Mouse (Mus musculus): ENCODE results near the gene Npepps.
"Not testable (repeated sequence)": the region's sequence is repeated elsewhere in the genome, so short reads cannot be mapped to it uniquely, and the experiment has no call there.

Gene Npepps

DNA sequence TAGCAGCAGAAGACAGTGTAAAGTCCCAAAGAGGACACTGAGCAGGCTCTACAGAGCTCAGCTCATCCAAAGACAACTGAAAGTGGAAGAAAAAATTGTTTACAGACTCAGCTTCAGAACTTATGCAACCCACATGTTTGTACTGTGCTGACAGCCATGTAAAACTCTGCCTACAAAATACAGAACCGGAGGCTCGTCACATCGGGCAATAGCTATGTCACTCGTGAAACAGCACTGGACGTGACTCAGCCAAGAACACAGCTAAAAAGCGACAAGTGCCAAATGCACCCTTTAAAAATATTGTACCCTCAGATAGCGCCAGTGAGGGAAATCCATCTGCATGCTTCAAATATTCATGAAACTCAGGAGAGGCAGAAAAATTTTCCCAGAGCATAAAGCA, 39.1 kb downstream of the Npepps start:
- DNase-seq (ENCODE audit: low spot score in 2 of 2), result no peak

DNA sequence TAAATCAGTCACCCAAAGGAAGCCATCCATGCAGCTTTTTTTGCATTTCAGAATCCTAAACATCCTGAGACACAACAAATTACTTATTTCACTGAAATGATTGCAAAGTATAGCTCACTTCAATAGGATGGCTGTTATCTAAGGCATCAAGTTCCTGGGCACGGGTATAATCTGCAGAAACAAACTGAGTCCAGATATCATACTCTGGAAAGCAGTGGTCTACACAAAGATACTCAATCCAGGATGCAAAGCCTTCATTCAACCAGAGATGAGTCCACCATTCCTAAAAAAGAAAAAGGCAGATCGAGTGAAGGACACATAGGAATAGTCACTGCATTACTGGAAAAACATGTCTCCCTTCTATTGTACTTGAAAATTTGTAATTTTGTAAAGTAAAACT, 42.5 kb downstream of the Npepps start:
- no peak for DNase-seq (ENCODE audit: low spot score in 2 of 2)

DNA sequence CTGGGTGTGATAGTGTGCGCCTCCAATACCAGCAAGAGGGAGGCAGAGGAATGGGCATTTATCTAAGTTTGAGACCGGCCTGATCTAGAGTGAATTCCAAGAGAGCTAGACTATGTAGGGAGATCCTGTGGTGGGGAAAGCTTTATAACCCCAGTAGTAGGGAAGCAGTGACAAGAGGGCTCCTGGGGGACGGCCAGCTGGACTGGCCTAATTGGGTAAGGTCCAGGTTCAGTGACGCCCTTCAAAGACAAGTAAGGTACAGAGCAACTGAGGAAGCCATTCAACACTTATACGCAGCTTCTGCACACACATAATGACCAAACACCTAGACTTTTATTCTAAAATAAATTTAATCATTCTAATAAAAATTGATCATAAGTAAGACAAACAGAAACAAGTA, 48.0 kb downstream of the Npepps start:
- DNase-seq (ENCODE audit: low spot score in 2 of 2), result no peak

DNA sequence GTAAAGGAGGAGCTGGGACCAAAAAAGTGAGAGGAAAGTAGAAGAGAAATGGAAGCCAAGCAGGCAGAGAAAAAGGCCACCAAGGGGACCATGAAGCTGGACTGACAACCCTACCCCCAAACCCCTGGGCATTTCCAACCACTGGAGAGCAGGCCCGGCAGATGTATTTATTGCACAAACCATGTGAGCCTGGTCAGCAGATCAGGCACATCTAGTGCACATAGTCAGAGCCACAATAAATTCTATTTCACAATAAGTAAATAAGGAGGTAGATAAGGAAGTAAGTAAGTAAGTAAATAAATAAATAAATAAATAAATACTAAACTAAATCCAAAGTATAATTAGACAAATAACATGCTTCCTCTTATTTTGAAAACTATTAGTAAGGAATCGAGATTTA, 51.0 kb downstream of the Npepps start:
- no peak for DNase-seq (ENCODE audit: low spot score in 2 of 2)

DNA sequence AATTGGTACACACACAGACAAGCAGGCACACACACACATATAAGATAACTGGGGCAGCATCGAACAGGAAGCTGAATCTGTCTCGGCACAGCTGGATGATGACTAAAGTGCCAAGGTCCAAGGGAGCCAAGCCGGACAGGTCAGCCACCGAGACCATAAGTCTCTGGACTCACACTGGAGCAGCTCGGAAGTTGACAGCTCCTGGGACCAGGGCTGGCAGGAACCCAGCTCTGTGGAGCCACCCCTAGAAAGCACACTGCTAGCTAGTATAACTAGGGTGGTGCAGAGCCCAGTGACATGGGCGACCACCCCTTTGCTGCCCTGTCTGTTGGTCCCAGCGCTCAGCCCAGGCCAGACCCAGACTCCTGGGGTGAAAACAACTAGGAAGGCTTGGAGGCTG, 51.5 kb downstream of the Npepps start:
- no peak for DNase-seq (ENCODE audit: low spot score in 2 of 2)

DNA sequence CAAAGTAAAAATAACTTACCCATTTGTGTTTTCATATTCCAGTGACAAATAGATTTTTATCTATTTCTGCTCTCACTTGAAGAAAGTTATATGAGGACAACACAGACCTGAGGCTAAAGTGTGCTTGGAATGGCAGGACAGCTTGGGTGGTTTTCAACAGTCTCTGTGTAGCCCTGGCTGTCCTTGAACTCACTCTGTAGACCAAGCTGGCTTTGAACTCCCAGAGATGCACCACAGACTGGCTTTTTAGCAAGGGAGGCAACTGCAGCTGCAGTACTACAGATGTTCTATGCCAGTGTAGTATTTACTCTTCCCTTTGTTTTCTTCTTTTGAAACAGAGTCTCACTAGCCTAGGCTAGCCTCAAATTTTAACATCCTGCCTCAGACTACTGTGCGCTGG, 54.3 kb downstream of the Npepps start:
- no peak for DNase-seq (ENCODE audit: low spot score in 2 of 2)

DNA sequence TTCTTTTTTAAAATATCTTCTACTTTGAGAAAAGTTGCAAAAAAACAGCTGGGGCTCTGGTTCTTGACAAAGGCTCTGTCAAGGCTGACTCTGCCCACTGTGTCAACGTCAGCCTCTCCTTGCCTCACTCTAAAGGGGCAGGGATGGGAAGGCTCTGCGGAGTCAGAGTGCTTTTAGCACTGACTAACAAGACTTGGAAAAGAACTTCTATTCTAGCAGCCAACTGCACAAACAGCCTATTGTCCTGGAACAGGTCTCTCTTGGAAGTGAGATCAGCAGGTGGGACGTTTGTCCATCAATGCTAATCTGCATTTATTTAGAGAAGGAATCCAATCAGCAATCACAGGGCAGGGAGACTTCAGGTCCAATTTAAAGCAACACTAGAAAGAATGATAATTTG, 57.0 kb downstream of the Npepps start:
- no peak for DNase-seq (ENCODE audit: low spot score in 2 of 2)

DNA sequence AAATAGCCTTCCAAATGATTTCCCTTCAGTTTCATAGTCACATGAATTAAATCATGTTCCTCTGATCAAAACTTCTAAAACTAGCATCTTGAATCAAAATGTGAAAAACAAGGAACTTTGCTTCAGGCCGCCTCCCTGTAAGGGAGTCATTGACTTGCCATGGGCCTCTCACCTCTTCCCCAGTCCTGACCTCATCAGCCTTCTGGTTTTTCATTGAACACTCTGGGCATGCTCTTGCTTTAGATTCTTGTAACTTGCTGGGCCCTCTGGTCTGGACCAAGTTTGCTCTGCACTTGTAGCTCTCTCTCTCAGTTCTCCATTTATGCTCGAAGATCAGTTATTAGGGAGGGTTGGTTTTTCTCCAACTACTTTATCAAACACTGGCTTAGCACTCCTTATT, 58.8 kb downstream of the Npepps start:
- no peak for DNase-seq (ENCODE audit: low spot score in 2 of 2)

DNA sequence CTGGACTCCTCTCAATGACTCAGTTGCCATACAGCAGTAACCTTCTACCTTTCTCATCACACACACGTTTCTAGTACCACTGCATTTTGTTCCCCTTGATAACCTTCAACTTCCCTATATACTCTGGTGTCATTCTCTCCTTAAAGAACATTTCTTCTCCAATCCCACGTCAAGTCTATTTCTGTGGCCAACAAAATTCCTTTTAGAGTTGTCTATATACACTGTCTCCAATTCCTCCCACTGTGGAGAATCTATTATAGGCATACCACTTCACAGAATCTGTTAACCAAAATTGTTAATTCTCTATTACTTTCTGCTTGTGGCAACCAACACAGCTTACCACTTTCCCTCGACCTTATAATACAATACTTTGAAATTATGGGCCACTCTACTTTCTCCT, 60.2 kb downstream of the Npepps start:
- DNase-seq (ENCODE audit: low spot score in 2 of 2), result no peak

DNA sequence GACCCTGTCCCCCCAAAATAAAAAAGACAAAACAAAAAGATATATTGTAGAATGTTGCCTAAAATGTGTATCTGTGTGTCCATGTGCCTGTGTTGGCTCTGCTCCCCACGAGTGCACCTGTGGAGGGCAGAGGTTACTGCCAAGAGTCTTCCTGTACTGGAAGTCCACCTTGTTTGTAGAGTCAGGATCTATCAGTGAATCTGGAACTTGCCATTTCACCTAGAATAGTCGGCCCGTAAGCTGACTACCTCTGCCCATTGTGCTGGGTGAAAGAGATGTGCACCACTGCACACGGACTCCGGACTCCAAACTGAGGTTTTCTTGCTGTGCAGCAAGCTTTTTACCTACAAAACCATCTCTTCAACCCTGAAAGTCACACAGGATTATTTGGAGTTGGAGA, 66.0 kb downstream of the Npepps start:
- DNase-seq (ENCODE audit: low spot score in 2 of 2), result no peak

DNA sequence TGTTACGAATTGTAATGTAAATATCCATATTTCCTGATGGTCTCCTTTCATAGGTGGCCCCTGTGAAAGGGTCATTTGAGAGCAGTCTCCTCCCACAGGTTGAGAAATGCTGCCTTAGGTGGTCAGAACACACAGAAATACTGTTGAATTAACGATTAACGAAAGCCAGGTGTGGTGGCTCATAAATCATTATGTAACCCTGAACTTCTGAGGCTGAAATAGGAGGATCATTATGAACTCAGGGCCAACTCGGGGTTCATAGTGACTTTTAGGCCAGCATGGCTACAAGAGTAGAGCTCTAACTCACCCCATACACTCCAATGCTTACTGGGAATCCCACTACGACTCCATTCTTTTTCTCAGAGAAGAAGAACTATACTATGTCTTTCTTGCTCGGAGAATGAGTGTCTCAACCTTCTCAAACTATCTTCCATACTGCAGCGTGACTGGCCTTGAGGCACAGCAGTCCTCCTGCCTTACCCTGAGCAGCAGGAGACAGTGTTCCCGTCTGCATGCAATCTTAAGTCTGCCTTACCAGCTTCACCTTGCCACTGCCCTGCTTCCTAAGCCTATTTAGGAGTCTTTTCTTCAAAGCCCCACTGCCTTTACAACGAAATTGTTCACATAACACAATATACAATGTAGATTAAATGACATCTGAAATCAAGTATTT, 69.6 kb downstream of the Npepps start:
- DNase-seq (ENCODE audit: low spot score in 2 of 2), result no peak

DNA sequence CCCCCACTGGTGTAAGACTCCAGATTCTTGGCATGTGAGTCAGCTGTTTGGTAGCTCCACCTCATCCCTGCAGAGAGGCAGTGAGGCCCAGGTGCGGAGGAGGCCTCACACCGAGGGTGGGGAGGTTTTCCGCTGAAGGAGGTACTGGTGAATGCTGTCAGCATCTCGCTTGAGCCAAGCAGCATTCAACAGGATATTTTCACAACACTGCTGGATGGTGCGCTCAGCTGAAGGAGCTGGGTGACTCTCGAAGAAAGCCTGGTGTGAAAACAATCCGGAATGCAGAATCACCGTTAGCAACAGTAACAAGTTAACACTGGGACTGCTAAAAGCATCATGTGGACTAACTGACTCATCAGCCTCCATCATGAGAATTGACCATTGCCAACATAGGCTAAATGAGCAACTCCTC, 73.4 kb downstream of the Npepps start:
- DNase-seq (ENCODE audit: low spot score in 2 of 2), result peak in 1 of 2 experiments; percentile 35

DNA sequence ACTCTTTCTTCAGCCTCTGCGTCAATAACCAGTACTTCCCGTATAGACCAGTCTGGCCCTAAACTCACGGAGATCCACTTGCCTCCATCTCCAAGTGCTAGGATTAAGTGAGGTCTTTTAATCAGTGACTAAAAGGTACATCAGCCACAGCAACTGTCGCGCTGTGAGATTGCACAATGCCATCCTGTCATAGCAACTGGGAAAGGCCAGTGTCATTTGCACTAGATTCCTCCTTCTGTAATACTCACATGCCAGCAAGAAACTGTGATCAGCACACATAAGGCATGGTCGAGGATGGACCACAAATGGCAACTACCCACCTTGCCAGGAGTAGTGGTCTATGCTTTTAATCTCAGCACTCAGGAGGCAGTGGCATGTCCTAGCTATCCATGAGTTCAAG, 80.9 kb downstream of the Npepps start:
- DNase-seq (ENCODE audit: low spot score in 2 of 2), result no peak

DNA sequence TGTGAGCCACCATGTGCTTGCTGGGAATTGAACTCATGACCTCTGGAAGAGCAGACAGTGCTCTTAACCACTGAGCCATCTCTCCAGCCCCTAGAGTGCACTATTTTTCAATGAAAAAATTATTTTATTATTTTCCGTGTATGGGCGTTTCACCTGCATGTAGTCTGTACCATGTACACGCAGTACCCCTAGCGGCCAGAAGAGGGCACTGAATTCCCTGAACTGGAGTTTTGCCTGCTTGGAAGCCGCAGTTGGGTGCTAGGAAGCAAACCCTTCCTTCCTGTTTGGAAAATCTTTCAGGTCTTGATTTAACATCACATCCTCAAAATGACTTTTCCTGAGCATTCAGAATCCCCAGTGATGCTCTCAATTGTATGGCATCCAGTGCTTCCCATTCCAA, 81.8 kb downstream of the Npepps start:
- peak in 1 of 2 experiments; percentile 23 for DNase-seq (ENCODE audit: low spot score in 2 of 2)

DNA sequence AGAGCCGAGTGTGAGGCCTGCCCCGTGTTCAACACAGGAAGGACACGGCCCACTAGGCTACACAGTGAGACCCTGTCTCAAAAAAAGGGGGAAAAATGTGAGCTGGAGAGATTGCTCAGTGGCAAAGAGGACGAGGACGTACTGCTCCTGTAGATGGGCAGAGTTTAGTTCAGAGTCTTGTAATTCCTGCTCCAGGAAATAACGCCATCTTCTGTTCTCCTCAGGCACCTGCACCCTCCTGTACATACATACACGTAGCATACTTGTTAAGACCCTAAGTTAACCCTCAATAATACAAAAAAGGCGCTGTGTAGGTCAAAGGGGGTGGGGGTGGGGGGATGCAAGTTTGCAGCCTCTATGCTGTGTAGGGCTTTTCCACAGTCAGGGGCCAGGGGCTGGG, 83.4 kb downstream of the Npepps start:
- no peak for DNase-seq (ENCODE audit: low spot score in 2 of 2)

DNA sequence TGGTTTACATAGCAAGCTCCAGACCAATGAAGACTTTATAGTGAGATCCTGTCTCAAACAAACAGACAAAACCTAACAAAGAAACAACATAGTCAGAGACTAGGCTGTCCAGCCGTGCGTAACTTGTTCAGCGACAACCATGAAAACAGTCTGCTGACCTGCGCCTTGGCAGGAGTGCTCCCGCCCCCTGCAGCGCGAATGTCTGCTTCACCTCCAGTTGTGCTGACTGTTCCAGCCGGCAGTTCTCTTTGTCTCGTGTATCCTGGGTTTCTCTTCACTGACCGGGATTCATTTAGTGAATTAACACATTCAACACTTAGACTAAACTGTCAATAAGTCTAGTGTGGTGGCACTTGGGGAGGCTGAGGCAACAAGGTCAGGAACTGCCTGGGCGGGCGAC, 83.9 kb downstream of the Npepps start:
- DNase-seq (ENCODE audit: low spot score in 2 of 2), result no peak

DNA sequence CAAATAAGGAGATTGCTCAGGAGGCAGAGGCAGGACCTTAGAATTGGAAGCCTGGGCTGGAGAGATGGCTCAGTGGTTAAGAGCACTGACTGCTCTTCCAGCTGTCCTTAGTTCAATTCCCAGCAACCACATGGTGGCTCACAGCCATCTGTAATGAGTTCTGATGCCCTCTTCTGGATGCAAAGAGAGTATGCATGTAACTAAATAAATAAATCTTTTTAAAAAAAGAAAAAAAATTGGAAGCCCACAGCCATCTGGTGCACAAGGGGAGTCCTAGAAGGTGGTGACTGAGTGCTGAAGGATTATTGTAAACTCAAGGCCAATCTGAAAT, 87.9 kb downstream of the Npepps start:
- no peak for DNase-seq (ENCODE audit: low spot score in 2 of 2)

DNA sequence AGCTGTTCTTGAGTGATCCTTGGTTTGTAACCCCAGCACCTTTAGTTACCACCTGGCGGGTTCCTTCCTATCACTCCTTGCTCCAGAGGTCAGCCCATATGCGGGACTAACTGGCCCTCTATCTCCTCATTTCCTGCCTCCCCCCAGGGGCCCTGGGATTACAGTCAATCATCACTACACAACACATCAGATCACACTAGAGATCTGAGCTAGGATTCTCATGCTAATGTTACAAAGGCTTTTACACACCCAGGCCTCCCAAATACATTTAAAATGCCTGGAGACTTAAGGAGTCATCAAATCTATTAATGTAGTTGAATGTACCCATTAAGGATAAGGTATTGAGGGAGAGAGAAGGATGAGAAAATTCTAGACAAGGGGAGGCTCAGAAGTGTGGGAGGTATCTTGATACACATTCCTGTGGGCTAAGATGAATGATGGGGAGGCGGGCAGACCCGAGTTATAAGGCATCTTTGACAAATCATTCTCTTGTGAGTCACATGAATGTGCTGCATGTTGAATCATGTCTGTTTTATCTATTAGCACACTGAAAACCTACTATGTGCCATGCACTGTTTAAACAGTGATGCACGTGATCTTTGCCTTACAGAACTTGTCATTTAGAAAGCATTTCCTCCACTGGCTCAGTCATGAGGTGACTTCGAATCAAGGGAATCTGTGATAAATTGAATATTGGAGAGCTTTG, 88.4 kb downstream of the Npepps start:
- DNase-seq (ENCODE audit: low spot score in 2 of 2), result no peak

DNA sequence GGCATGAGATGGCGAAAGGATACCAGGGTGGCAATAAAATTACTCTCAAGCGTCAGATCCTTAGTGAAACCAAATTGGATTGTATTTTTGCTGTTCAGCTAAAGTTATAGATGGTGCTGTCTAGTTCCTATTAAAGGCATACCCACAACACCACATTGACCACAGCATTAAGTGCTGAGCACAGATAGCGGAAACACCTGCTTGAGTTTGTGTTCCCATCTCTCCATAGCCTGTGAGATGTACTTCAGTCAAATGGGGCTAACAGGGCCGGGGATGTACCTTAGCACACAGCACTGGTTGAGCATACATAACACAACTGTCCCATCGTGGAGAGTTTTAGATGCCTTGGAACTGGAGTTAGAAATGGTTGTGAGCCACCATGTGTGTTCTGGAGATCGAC, 89.4 kb downstream of the Npepps start:
- DNase-seq (ENCODE audit: low spot score in 2 of 2), result no peak

DNA sequence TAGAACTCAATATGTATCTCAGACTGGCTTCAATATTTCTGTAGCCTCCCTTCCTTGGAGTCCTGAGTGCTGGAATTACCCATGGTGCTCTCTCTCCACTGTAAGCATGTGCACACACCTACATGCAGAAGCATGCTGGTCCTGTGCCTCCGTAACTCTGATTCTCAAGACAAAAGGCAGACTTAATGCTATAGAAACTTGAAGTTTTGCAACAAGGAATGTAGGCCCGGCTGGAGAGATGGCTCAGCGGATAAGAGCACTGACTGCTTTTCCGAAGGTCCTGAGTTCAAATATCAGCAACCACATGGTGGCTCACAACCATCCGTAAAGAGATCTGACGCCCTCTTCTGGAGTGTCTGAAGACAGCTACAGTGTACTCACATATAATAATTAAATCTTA, 90.8 kb downstream of the Npepps start:
- not testable (repeated sequence) for DNase-seq (ENCODE audit: low spot score in 2 of 2)

DNA sequence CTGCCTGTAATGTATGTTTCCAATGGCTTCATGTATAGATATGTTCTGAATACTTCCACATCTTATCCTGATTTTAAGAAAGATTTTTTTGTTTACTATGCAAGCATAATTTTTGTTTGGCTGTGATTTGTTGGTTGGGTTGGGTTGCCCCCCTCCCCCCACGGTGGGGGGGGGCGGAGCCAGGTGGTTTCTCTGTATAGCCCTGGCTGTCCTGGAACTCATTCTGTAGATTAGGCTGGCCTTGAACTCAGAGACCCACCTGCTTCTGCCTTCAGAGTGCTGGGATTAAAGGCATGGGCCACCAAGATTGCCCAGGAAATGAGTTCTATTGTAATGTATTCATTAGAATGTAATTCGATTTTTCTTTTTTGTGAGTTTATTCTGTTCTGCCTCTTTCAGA, 91.2 kb downstream of the Npepps start:
- DNase-seq (ENCODE audit: low spot score in 2 of 2), result no peak

DNA sequence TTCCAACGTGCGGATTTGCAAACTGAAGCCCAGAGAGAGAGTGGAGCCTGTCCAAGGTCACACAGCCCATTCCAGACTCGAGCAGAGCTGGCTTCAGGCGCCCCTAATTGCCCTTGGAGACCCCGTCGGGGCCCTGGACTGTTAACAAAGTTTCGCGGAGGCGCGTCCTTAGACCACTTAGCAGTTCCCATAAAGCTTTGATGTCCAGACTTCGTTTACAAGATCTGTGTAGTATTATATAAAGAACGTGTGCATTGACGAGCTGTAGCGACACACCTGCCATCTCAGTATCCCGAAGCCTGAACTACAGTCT, 91.8 kb downstream of the Npepps start:
- no peak for DNase-seq (ENCODE audit: low spot score in 2 of 2)

DNA sequence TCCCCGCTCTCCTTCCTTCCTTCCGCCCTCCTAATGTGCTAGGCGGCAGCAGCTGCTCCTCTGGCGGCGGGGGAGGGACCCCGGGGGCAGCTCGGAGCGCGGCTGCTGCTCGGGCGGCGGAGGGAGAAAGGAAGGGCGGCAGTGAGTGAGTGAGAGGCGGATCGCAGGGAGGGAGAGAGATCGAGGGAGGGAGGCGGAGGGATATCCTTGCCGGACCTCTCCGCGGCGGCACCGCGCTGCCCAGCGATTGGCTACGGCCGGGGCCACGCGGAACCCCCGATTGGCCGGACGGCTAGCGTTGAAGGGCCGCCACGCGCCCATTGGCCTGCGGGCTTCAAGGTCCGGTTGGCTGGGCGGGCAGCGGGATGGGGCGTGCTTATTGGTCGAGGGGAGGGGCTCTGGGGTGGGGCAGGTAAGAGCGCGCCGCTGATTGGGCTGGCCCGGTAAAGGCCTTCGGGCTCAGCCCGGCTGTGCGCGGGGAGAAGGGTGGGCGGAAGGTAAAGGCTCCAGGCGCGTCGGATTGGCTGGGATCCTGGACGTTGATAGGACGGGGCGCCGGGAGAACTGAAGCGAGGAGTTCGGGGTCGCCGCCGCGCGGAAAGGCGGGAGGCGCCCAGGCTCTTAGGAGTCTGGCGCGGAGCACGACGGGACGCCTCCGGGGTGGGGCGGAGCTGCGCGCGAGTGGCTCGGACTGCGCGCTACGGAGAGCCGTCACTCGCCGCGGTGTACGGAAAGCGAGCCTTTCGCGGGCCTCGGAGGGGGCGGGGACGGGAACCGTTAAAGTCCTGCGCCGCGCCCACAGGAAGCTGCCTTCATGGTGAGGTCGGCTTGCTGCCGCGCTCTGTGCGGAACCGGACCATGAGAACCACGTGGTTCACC, 92.4 kb downstream of the Npepps start, which contains the start of gene Kpnb1:
Gene Kpnb1, minus strand, starts transcription at position 118 of the 879 bp plus-strand sequence.
- peak; percentile 89 to 99 for DNase-seq (ENCODE audit: low spot score in 2 of 2)

Measured in urinary bladder, adult 18-20 months (tissue).